Mouse (Mus musculus): ENCODE data around the gene Sdk2. TPM values are rescaled to one million over a fixed set of nuclear protein-coding genes. Genes with fewer than 3 reads are reported as not detected.

Sdk2 gene
- polyA plus RNA-seq, 1 experiment from 2014 or later, result 3.6 TPM

GRCm38 (mm10) chr11:114016108-114016888, 50.5 kb downstream of the Sdk2 start:
- Histone ChIP-seq H3K27me3 (ENCODE audit: control insufficient read depth, insufficient read depth, low read length) (peaks cover 7% of the 10 kb centered on the region; the same call in 1 of the 2 replicates), H3K4me3 (replicated peaks; ENCODE audit: low read length) (no peak overlapping the region), H3K4me2 (replicated peaks) (no peak overlapping the region; the same call in 1 of the 2 replicates), H3K4me1 (replicated peaks; ENCODE audit: control insufficient read depth, insufficient read depth, low read length) (peaks cover 50% of the 10 kb centered on the region), H3K9ac (no peak overlapping the region), H3K36me3 (replicated peaks; ENCODE audit: control insufficient read depth, insufficient read depth) (no peaks in the 10 kb centered on the region), H3K27ac (no peak overlapping the region), H3K9me3 (ENCODE audit: control insufficient read depth, low read length) (no peaks in the 10 kb centered on the region)
- WGBS, result 21% methylated on average over 15 of the region's 15 CpGs
- DNase-seq (ENCODE audit: low spot score) (no peak), ATAC-seq (ENCODE audit: low FRiP score) (no peak)

- Histone ChIP-seq H3K9ac (no peak overlapping the region), H3K4me1 (replicated peaks; ENCODE audit: control insufficient read depth, insufficient read depth, low read length) (peaks cover 24% of the 10 kb centered on the region), H3K27me3 (ENCODE audit: control insufficient read depth, insufficient read depth, low read length) (no peaks in the 10 kb centered on the region), H3K36me3 (replicated peaks; ENCODE audit: control insufficient read depth, insufficient read depth) (no peaks in the 10 kb centered on the region), H3K4me2 (replicated peaks) (no peak overlapping the region), H3K9me3 (ENCODE audit: control insufficient read depth, low read length) (no peaks in the 10 kb centered on the region), H3K27ac (no peak overlapping the region), H3K4me3 (replicated peaks; ENCODE audit: low read length) (no peak overlapping the region)
- ATAC-seq (ENCODE audit: low FRiP score) (no peak), DNase-seq (ENCODE audit: low spot score) (no peak)
- WGBS, result 37% methylated on average over 9 of the region's 9 CpGs
Measured at GRCm38 (mm10) chr11:114011523-114011922, 55.3 kb downstream of the Sdk2 start.

GRCm38 (mm10) chr11:114005879-114006278, 61.0 kb downstream of the Sdk2 start:
- no peak overlapping the region for H3K27ac ChIP-seq
- peaks cover 7% of the 10 kb centered on the region; the same call in 1 of the 2 replicates for H3K4me1 ChIP-seq (replicated peaks; ENCODE audit: control insufficient read depth, insufficient read depth, low read length)
- no peak overlapping the region for H3K4me3 ChIP-seq (replicated peaks; ENCODE audit: low read length)
- no peaks in the 10 kb centered on the region for H3K9me3 ChIP-seq (ENCODE audit: control insufficient read depth, low read length)
- no peak overlapping the region for H3K9ac ChIP-seq
- WGBS, result 9% methylated on average over 12 of the region's 12 CpGs
- DNase-seq (ENCODE audit: low spot score) (no peak), ATAC-seq (ENCODE audit: low FRiP score) (peak; percentile 37; the same call in 1 of the 2 replicates)
- no peaks in the 10 kb centered on the region for H3K36me3 ChIP-seq (replicated peaks; ENCODE audit: control insufficient read depth, insufficient read depth)
- H3K4me2 ChIP-seq (replicated peaks), result no peak overlapping the region
- H3K27me3 ChIP-seq (ENCODE audit: control insufficient read depth, insufficient read depth, low read length), result no peaks in the 10 kb centered on the region

GRCm38 (mm10) chr11:114004651-114005050, 62.2 kb downstream of the Sdk2 start:
- Histone ChIP-seq H3K36me3 (replicated peaks; ENCODE audit: control insufficient read depth, insufficient read depth) (no peaks in the 10 kb centered on the region), H3K4me1 (replicated peaks; ENCODE audit: control insufficient read depth, insufficient read depth, low read length) (peaks cover 7% of the 10 kb centered on the region; the same call in 1 of the 2 replicates), H3K27ac (no peak overlapping the region), H3K9me3 (ENCODE audit: control insufficient read depth, low read length) (no peaks in the 10 kb centered on the region), H3K9ac (no peak overlapping the region), H3K4me3 (replicated peaks; ENCODE audit: low read length) (no peak overlapping the region), H3K27me3 (ENCODE audit: control insufficient read depth, insufficient read depth, low read length) (no peaks in the 10 kb centered on the region), H3K4me2 (replicated peaks) (no peak overlapping the region)
- ATAC-seq (ENCODE audit: low FRiP score) (no peak), DNase-seq (ENCODE audit: low spot score) (no peak)
- WGBS, result 86% methylated on average over 7 of the region's 7 CpGs

- DNase-seq (ENCODE audit: low spot score) (no peak), ATAC-seq (ENCODE audit: low FRiP score) (no peak)
- peaks cover 7% of the 10 kb centered on the region; the same call in 1 of the 2 replicates for H3K4me1 ChIP-seq (replicated peaks; ENCODE audit: control insufficient read depth, insufficient read depth, low read length)
- H3K27me3 ChIP-seq (ENCODE audit: control insufficient read depth, insufficient read depth, low read length), result no peaks in the 10 kb centered on the region
- H3K27ac ChIP-seq, result no peak overlapping the region
- WGBS, result 89% methylated on average over 3 of the region's 3 CpGs
- no peaks in the 10 kb centered on the region for H3K36me3 ChIP-seq (replicated peaks; ENCODE audit: control insufficient read depth, insufficient read depth)
- H3K4me2 ChIP-seq (replicated peaks), result no peak overlapping the region
- H3K9me3 ChIP-seq (ENCODE audit: control insufficient read depth, low read length), result no peaks in the 10 kb centered on the region
- H3K9ac ChIP-seq, result no peak overlapping the region
- H3K4me3 ChIP-seq (replicated peaks; ENCODE audit: low read length), result no peak overlapping the region
Measured at GRCm38 (mm10) chr11:114003195-114003594, 63.7 kb downstream of the Sdk2 start.

- Histone ChIP-seq H3K36me3 (replicated peaks; ENCODE audit: control insufficient read depth, insufficient read depth) (no peaks in the 10 kb centered on the region), H3K9me3 (ENCODE audit: control insufficient read depth, low read length) (no peaks in the 10 kb centered on the region), H3K4me1 (replicated peaks; ENCODE audit: control insufficient read depth, insufficient read depth, low read length) (no peaks in the 10 kb centered on the region), H3K9ac (no peak overlapping the region), H3K4me2 (replicated peaks) (no peak overlapping the region), H3K4me3 (replicated peaks; ENCODE audit: low read length) (no peak overlapping the region), H3K27ac (no peak overlapping the region), H3K27me3 (ENCODE audit: control insufficient read depth, insufficient read depth, low read length) (no peaks in the 10 kb centered on the region)
- 55% methylated on average over 6 of the region's 6 CpGs for WGBS
- ATAC-seq (ENCODE audit: low FRiP score) (no peak), DNase-seq (ENCODE audit: low spot score) (no peak)
Measured at GRCm38 (mm10) chr11:114000051-114000450, 66.8 kb downstream of the Sdk2 start.

GRCm38 (mm10) chr11:113998702-113999101, 68.1 kb downstream of the Sdk2 start:
- 95% methylated on average over 3 of the region's 3 CpGs for WGBS
- Histone ChIP-seq H3K27me3 (ENCODE audit: control insufficient read depth, insufficient read depth, low read length) (no peaks in the 10 kb centered on the region), H3K9me3 (ENCODE audit: control insufficient read depth, low read length) (no peaks in the 10 kb centered on the region), H3K4me3 (replicated peaks; ENCODE audit: low read length) (no peak overlapping the region), H3K4me1 (replicated peaks; ENCODE audit: control insufficient read depth, insufficient read depth, low read length) (no peaks in the 10 kb centered on the region), H3K4me2 (replicated peaks) (no peak overlapping the region), H3K36me3 (replicated peaks; ENCODE audit: control insufficient read depth, insufficient read depth) (no peaks in the 10 kb centered on the region), H3K9ac (no peak overlapping the region), H3K27ac (no peak overlapping the region)
- ATAC-seq (ENCODE audit: low FRiP score), result no peak
- no peak for DNase-seq (ENCODE audit: low spot score)

GRCm38 (mm10) chr11:113993921-113994320, 72.9 kb downstream of the Sdk2 start:
- Histone ChIP-seq H3K4me3 (replicated peaks; ENCODE audit: low read length) (no peak overlapping the region), H3K9me3 (ENCODE audit: control insufficient read depth, low read length) (no peaks in the 10 kb centered on the region), H3K27ac (no peak overlapping the region), H3K9ac (no peak overlapping the region), H3K4me2 (replicated peaks) (no peak overlapping the region), H3K4me1 (replicated peaks; ENCODE audit: control insufficient read depth, insufficient read depth, low read length) (peaks cover 35% of the 10 kb centered on the region), H3K27me3 (ENCODE audit: control insufficient read depth, insufficient read depth, low read length) (no peaks in the 10 kb centered on the region), H3K36me3 (replicated peaks; ENCODE audit: control insufficient read depth, insufficient read depth) (no peaks in the 10 kb centered on the region)
- no peak for DNase-seq (ENCODE audit: low spot score)
- 98% methylated on average over 6 of the region's 6 CpGs for WGBS
- no peak for ATAC-seq (ENCODE audit: low FRiP score)

- peak overlapping the region; percentile 42 for H3K9ac ChIP-seq
- H3K4me1 ChIP-seq (replicated peaks; ENCODE audit: control insufficient read depth, insufficient read depth, low read length), result peaks cover 35% of the 10 kb centered on the region
- no peak overlapping the region for H3K27ac ChIP-seq
- WGBS, result 34% methylated on average over 10 of the region's 10 CpGs
- no peaks in the 10 kb centered on the region for H3K9me3 ChIP-seq (ENCODE audit: control insufficient read depth, low read length)
- no peak overlapping the region for H3K4me3 ChIP-seq (replicated peaks; ENCODE audit: low read length)
- DNase-seq (ENCODE audit: low spot score) (no peak), ATAC-seq (ENCODE audit: low FRiP score) (no peak)
- no peak overlapping the region for H3K4me2 ChIP-seq (replicated peaks)
- no peaks in the 10 kb centered on the region for H3K36me3 ChIP-seq (replicated peaks; ENCODE audit: control insufficient read depth, insufficient read depth)
- H3K27me3 ChIP-seq (ENCODE audit: control insufficient read depth, insufficient read depth, low read length), result no peaks in the 10 kb centered on the region
Measured at GRCm38 (mm10) chr11:113992894-113993293, 74.0 kb downstream of the Sdk2 start.
